Mouse (Mus musculus): ENCODE measurements at regions not wholly inside any gene's neighbourhood (a gene's known extent, or its start where the extent isn't known, plus 50 kb on each side); places are given as distances from the start of the nearest gene placed in this dataset.

- no peak for TF ChIP-seq CTCF (conservative IDR thresholded peaks at IDR 0.05; ENCODE audit: low read length)
- no peak for TF ChIP-seq NANOG (IDR thresholded peaks at IDR 0.05; ENCODE audit: borderline replicate concordance, low read length)
Measured at GRCm38 (mm10) chr4:8292563-8292962, 53.7 kb upstream of the Car8 start.
